8 mouse cellular contexts compared by ENCODE assay signal in the genomic region with DNA sequence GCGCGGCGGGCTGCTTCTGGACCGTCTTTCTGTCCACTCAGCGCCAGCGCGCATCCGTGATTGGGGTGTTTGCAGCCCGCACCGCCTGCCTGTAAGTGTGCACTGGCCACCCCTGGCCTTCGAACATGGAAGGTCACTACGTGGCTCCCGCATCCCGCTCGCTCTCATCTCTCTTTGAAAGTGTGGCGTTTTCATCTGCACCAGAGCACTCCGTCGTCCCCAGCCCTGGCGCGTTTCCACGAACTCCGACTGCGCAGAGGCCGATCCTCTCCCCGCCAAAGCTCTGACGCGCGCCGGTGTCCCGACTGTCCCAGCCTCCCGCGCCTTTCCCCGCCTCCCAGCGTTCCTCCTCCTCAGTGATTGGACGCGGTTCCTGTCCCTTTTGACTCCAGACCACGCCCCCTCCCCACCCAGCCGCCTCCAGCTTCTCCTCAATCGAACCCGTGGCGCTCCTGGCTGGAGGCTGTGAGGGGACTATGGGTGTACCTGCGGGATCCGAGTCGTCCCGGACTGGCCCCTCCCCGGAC. TPM values are rescaled to one million over a fixed set of nuclear protein-coding genes. Genes with fewer than 3 reads are reported as not detected.
DNase-seq lines count a peak whose midpoint lies in the region; ATAC-seq and TF ChIP-seq lines count a peak whose summit lies in the region.

TSS of gene Gls2 (plus strand) at position 434 of the 527 bp plus-strand sequence.

- no peaks in the 10 kb centered on the region for H3K9me3 ChIP-seq in ES-Bruce4 (replicated peaks; ENCODE audit: control insufficient read depth, insufficient read depth, low read length, poor library complexity, severe bottlenecking)
- H3K9me3 ChIP-seq in forebrain, embryonic 14.5 days (replicated peaks; ENCODE audit: control insufficient read depth, low read length) = no peaks in the 10 kb centered on the region
- no peaks in the 10 kb centered on the region for H3K9me3 ChIP-seq in neural tube, embryonic 15.5 days (replicated peaks)

- H3K4me2 ChIP-seq in forebrain, embryonic 14.5 days (ENCODE audit: low read length) = peak within 1 kb of the TSS; percentile 99
- H3K4me2 ChIP-seq in neural tube, embryonic 15.5 days = peak within 1 kb of the TSS; percentile 99

- H3K27me3 ChIP-seq in ES-Bruce4 (ENCODE audit: control insufficient read depth, insufficient read depth, low read length, poor library complexity, severe bottlenecking) = no peaks in the 10 kb centered on the region
- H3K27me3 ChIP-seq in forebrain, embryonic 14.5 days (replicated peaks; ENCODE audit: control insufficient read depth, insufficient read depth, low read length) = peaks cover 10% of the 10 kb centered on the region
- peaks cover 11% of the 10 kb centered on the region for H3K27me3 ChIP-seq in neural tube, embryonic 15.5 days (replicated peaks)

- H3K4me1 ChIP-seq in ES-Bruce4 (ENCODE audit: control insufficient read depth, insufficient read depth, low read length) = peaks cover 2% of the 10 kb centered on the region
- H3K4me1 ChIP-seq in forebrain, embryonic 14.5 days (ENCODE audit: control insufficient read depth, insufficient read depth, low read length) = peaks cover 6% of the 10 kb centered on the region
- H3K4me1 ChIP-seq in neural tube, embryonic 15.5 days = peaks cover 13% of the 10 kb centered on the region

- TF ChIP-seq EP300 in ES-Bruce4 (IDR thresholded peaks at IDR 0.05; ENCODE audit: insufficient read depth, low read depth, low read length) = no peak

- intact Hi-C loops in heart, postnatal 14 days (cut with DNase I) = no loop called here

- H3K4me3 ChIP-seq in ES-Bruce4 (ENCODE audit: low read depth, low read length) = peak within 1 kb of the TSS; percentile 76
- H3K4me3 ChIP-seq in forebrain, embryonic 14.5 days (ENCODE audit: low read depth, low read length) = peak within 1 kb of the TSS; percentile 66
- peak within 1 kb of the TSS; percentile 78 for H3K4me3 ChIP-seq in neural tube, embryonic 15.5 days (replicated peaks)

- ATAC-seq in cerebellum, adult (ENCODE audit: insufficient number of reproducible peaks, low FRiP score, low TSS enrichment) = peak; percentile 95
- peak; percentile 98 for ATAC-seq in forebrain, embryonic 14.5 days
- ATAC-seq in neural tube, embryonic 15.5 days (ENCODE audit: low FRiP score) = peak; percentile 98

- peak; percentile 98 for DNase-seq in forebrain, embryonic 14.5 days (ENCODE audit: low spot score)
- DNase-seq in heart, postnatal 14 days = peak; percentile 97 to 98
- peak; percentile 99 for DNase-seq in layer of hippocampus, adult 11-12 months (ENCODE audit: low spot score)
- peak; percentile 97 for DNase-seq in lung, adult 18-20 months
- peak; percentile 95 for DNase-seq in testis, postnatal 14 days (ENCODE audit: low spot score)

- H3K36me3 ChIP-seq in ES-Bruce4 (ENCODE audit: control insufficient read depth, insufficient read depth, low read length, poor library complexity, severe bottlenecking) = no peaks in the 10 kb centered on the region
- H3K36me3 ChIP-seq in forebrain, embryonic 14.5 days (ENCODE audit: control insufficient read depth, insufficient read depth, low read length) = no peaks in the 10 kb centered on the region
- no peaks in the 10 kb centered on the region for H3K36me3 ChIP-seq in neural tube, embryonic 15.5 days

- peak within 1 kb of the TSS; percentile 28 for H3K27ac ChIP-seq in ES-Bruce4 (ENCODE audit: insufficient read depth, low read length)
- H3K27ac ChIP-seq in forebrain, embryonic 14.5 days (ENCODE audit: low read depth, low read length) = peak within 1 kb of the TSS; percentile 21; the same call in 1 of the 2 replicates
- H3K27ac ChIP-seq in neural tube, embryonic 15.5 days (replicated peaks) = peak within 1 kb of the TSS; percentile 73

- under 1% methylated on average over 46 of the region's 46 CpGs for WGBS in forebrain, embryonic 14.5 days
- under 1% methylated on average over 46 of the region's 46 CpGs for WGBS in neural tube, embryonic 15.5 days

- H3K9ac ChIP-seq in ES-Bruce4 (ENCODE audit: low read depth, poor library complexity, severe bottlenecking) = peak within 1 kb of the TSS; percentile 75
- peak within 1 kb of the TSS; percentile 72 for H3K9ac ChIP-seq in forebrain, embryonic 14.5 days (ENCODE audit: low read length)
- peak within 1 kb of the TSS; percentile 70 for H3K9ac ChIP-seq in neural tube, embryonic 15.5 days (replicated peaks)

- TF ChIP-seq POLR2A in ES-Bruce4 (IDR thresholded peaks at IDR 0.05; ENCODE audit: insufficient read depth, low read length) = peak; percentile 94

- no peak for TF ChIP-seq CTCF in ES-Bruce4 (IDR thresholded peaks at IDR 0.05; ENCODE audit: low read depth, low read length)

RNA-seq across cellular contexts. Expression of gene Gls2, which starts in this region (rescaled TPM):
- polyA plus RNA-seq in ES-Bruce4 (2011; ENCODE audit: insufficient read depth, insufficient read length, low read depth, missing spikeins) = 24.3 and 30.9 TPM in 2 replicates
- 0.32 and 0.95 TPM in 2 replicates for polyA plus RNA-seq in forebrain, embryonic 14.5 days (2014; fragmentation: Nextera tagmentation; extraction: Ambion mirVana)
- total RNA-seq in heart, postnatal 14 days (2021) = under 1 TPM; 0.60 to 0.90 TPM
- 2.4 and 2.8 TPM in 2 replicates for polyA plus RNA-seq in neural tube, embryonic 15.5 days (2015; fragmentation: Nextera tagmentation; extraction: Ambion mirVana)

Comparison
In these comparisons a context has a peak if more than half of its experiments do, and no peak if none do; other contexts are left out.
1. Peak in every context shown above with its lines: DNase-seq, ATAC-seq, H3K4me3 ChIP-seq and H3K27ac ChIP-seq.
2. Peak in DNase-seq, ATAC-seq, H3K4me3 ChIP-seq, H3K27ac ChIP-seq, H3K9ac ChIP-seq and H3K4me2 ChIP-seq in forebrain, embryonic 14.5 days; RNA of the gene not detected or under 1 TPM.
3. Peak in DNase-seq in heart, postnatal 14 days; RNA of the gene not detected or under 1 TPM.
4. H3K27ac ChIP-seq: peak in every context shown above with its lines; median percentile 73 in neural tube, embryonic 15.5 days; 28 in ES-Bruce4; 21 in forebrain, embryonic 14.5 days.